Mouse (Mus musculus) midbrain, embryonic 12.5 days (tissue): ENCODE data around the gene Tbca. TPM values are rescaled to one million over a fixed set of nuclear protein-coding genes. Genes with fewer than 3 reads are reported as not detected.
A peak's percentile ranks its signal among the peaks of the same experiment; 100 is the strongest.

Experiments
- ATAC-seq: fragments of 200-750 bp; cut with Nextera tagmentation; 2 replicates; pipeline ENCODE4 v1.8.0; 2017; ENCODE audit warnings: low read depth, moderate TSS enrichment, moderate library complexity; ENCODE audit not compliant: low FRiP score
- H3K27ac ChIP-seq: fragments of 300-500 bp; sonication (generic); replicated peaks from 2 replicates; pipeline ENCODE4 v1.5.1; 2016; ENCODE audit warnings: mild to moderate bottlenecking
- H3K27me3 ChIP-seq: fragments of 300-500 bp; sonication (generic); 2 replicates; pipeline ENCODE4 v1.6.1; 2016; ENCODE audit warnings: mild to moderate bottlenecking
- H3K36me3 ChIP-seq: fragments of 300-500 bp; sonication (generic); 2 replicates; pipeline ENCODE4 v1.6.1; 2016
- H3K4me1 ChIP-seq: fragments of 300-500 bp; sonication (generic); 2 replicates; pipeline ENCODE4 v1.6.1; 2016
- H3K4me2 ChIP-seq: fragments of 300-500 bp; sonication (generic); replicated peaks from 2 replicates; pipeline ENCODE4 v1.6.1; 2016; ENCODE audit warnings: mild to moderate bottlenecking, moderate library complexity
- H3K4me3 ChIP-seq: fragments of 300-500 bp; sonication (generic); 2 replicates; pipeline ENCODE4 v1.5.1; 2016; ENCODE audit warnings: mild to moderate bottlenecking
- H3K9ac ChIP-seq: fragments of 300-500 bp; sonication (generic); replicated peaks from 2 replicates; pipeline ENCODE4 v1.6.1; 2016; ENCODE audit warnings: mild to moderate bottlenecking, moderate library complexity
- H3K9me3 ChIP-seq: fragments of 300-500 bp; sonication (generic); 2 replicates; pipeline ENCODE4 v1.6.1; 2016; ENCODE audit warnings: mild to moderate bottlenecking
- WGBS: fragments of 180-500 bp; shearing (Covaris S2); methylation state at CpG from one replicate; pipeline ENCODE4 v1.1.7; 2016; 5-methylcytosine and 5-hydroxymethylcytosine counted together
- polyA plus RNA-seq: library from polyadenylated mRNA; unstranded; fragments of >200 nt; fragmentation: Nextera tagmentation; extraction: Ambion mirVana; gene quantifications from 2 replicates; pipeline ENCODE4 v1.2.1, GENCODE M21; 2016

Gene Tbca
- 210 and 219 TPM in 2 replicates for polyA plus RNA-seq

GRCm38 (mm10) chr13:94788771-94789649 is at the start of gene Tbca:
Gene Tbca, plus strand, starts transcription at chr13:94788910.
- no peaks in the 10 kb centered on the region for H3K36me3 ChIP-seq
- peak within 1 kb of the TSS; percentile 98 for H3K4me3 ChIP-seq
- H3K4me2 ChIP-seq, result peak within 1 kb of the TSS; percentile 85
- H3K27ac ChIP-seq, result peak within 1 kb of the TSS; percentile 81
- ATAC-seq, result peak; percentile 95
- peaks cover 15% of the 10 kb centered on the region for H3K27me3 ChIP-seq
- H3K4me1 ChIP-seq, result peaks cover 9% of the 10 kb centered on the region; the same call in 1 of the 2 replicates
- peak within 1 kb of the TSS; percentile 99 for H3K9ac ChIP-seq
- H3K9me3 ChIP-seq, result no peaks in the 10 kb centered on the region
- WGBS, result under 1% methylated on average over 74 of the region's 81 CpGs

DNA sequence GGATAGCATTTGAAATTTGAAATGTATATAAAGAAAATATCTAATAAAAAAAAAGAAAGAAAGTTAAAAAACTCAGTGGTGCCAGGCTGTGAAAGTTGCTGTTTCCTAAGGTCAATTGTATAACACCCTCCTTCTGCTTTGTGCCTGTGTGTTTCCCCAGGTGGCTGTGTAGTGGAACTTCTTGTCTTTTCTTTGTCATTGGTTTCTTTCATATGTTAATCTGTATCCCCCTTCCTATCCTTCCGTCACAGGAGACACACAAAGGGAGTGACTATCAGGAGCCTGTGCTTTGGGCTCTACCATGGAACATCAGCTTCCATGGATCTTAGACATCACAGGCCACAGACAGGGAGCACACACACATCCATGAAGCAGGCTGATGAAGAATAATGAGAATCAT is 43.5 kb upstream of the Tbca start:
- Histone ChIP-seq H3K27ac (no peak overlapping the region), H3K4me2 (no peak overlapping the region), H3K27me3 (no peaks in the 10 kb centered on the region), H3K4me1 (no peaks in the 10 kb centered on the region), H3K9ac (no peak overlapping the region), H3K36me3 (no peaks in the 10 kb centered on the region), H3K4me3 (no peak overlapping the region), H3K9me3 (no peaks in the 10 kb centered on the region)
- WGBS, result 9% methylated on average over 1 of the region's 1 CpGs
- ATAC-seq, result no peak

DNA sequence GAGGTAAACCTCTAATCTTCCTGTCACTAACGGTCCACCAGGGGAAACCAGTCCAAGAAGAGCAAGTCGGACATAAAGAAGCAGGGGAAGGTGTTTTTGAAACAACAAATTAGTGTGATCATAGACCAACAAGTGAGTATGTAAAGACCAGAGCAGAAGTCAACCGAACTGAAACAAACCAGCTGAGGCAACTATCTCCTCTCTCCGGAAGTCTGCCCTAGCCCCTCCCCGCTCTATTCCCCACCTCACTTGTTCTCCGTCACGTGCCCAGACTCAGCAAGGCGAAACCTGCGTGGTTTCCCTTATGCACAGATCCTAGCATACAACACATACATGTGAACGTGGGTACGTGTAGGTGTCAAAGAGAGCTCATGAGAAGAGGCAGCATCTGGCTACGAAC is 22.9 kb upstream of the Tbca start:
- H3K4me3 ChIP-seq, result no peak overlapping the region
- peaks cover 12% of the 10 kb centered on the region; the same call in 1 of the 2 replicates for H3K27me3 ChIP-seq
- no peak overlapping the region for H3K9ac ChIP-seq
- no peaks in the 10 kb centered on the region for H3K4me1 ChIP-seq
- no peak for ATAC-seq
- no peak overlapping the region for H3K4me2 ChIP-seq
- WGBS, result 91% methylated on average over 12 of the region's 12 CpGs
- H3K36me3 ChIP-seq, result no peaks in the 10 kb centered on the region
- H3K27ac ChIP-seq, result no peak overlapping the region
- H3K9me3 ChIP-seq, result no peaks in the 10 kb centered on the region

DNA sequence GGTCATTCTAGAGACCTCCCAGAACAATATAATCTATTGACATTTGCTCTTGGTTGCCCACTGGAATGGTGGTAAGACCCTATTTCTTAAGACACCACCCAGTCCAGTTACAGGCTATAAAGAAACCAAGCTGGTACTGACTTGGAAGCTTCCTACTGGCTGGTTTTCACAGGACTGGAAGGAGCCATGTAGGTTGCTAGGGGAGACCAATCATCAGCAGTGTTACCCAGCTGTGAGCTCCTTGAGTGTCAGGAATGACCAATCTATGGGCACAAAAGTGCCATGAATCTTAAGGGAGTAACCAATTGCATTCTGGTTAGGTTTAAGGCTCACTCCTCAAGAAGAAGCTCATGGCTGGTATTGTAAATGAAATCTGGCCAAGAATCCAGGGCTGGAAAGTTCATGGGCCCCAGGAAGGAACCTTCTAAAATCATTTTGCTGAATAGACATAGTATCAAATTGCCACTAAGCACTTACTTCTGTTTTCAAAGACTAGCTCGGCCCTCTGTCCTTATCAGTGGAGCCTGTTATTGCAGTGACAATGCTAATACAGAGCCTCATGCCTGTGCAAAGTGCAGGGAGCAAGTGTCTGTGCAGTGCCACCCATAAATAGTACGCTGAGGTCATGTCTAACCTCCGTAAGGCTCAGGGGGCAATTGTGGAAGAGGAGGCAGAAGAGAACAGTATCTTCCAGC is 20.1 kb upstream of the Tbca start:
- 83% methylated on average over 3 of the region's 3 CpGs for WGBS
- ATAC-seq, result no peak
- Histone ChIP-seq H3K27me3 (peaks cover 12% of the 10 kb centered on the region; the same call in 1 of the 2 replicates), H3K36me3 (no peaks in the 10 kb centered on the region), H3K9me3 (no peaks in the 10 kb centered on the region), H3K27ac (no peak overlapping the region), H3K4me3 (no peak overlapping the region), H3K4me1 (no peaks in the 10 kb centered on the region), H3K4me2 (no peak overlapping the region), H3K9ac (no peak overlapping the region)

DNA sequence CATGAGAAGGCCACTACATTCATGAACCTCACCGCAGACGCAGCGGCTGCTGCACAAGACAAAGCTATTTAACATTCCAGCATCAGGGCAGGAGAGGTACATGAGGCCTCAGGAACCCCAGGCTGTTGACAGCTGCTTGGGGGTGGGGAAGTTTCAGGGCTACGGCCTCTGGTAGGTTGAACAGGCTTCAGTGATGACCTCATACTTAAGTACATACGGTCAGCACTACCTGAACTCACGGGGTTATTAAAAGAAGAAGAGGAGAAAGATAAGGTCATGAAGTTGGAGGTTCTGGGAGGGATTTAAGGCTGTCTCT is 19.6 kb upstream of the Tbca start:
- no peak for ATAC-seq
- H3K9ac ChIP-seq, result no peak overlapping the region
- H3K27ac ChIP-seq, result no peak overlapping the region
- no peak overlapping the region for H3K4me2 ChIP-seq
- 84% methylated on average over 6 of the region's 6 CpGs for WGBS
- no peaks in the 10 kb centered on the region for H3K9me3 ChIP-seq
- no peak overlapping the region for H3K4me3 ChIP-seq
- peaks cover 12% of the 10 kb centered on the region; the same call in 1 of the 2 replicates for H3K27me3 ChIP-seq
- H3K36me3 ChIP-seq, result no peaks in the 10 kb centered on the region
- H3K4me1 ChIP-seq, result no peaks in the 10 kb centered on the region

GRCm38 (mm10) chr13:94786866-94787265 is 1.8 kb upstream of the Tbca start:
- WGBS, result 72% methylated on average over 2 of the region's 2 CpGs
- ATAC-seq, result no peak
- Histone ChIP-seq H3K27ac (no peak overlapping the region), H3K9ac (no peak overlapping the region), H3K4me2 (no peak overlapping the region), H3K4me3 (no peak overlapping the region), H3K4me1 (peaks cover 9% of the 10 kb centered on the region; the same call in 1 of the 2 replicates), H3K9me3 (no peaks in the 10 kb centered on the region), H3K36me3 (no peaks in the 10 kb centered on the region), H3K27me3 (peaks cover 15% of the 10 kb centered on the region)

DNA sequence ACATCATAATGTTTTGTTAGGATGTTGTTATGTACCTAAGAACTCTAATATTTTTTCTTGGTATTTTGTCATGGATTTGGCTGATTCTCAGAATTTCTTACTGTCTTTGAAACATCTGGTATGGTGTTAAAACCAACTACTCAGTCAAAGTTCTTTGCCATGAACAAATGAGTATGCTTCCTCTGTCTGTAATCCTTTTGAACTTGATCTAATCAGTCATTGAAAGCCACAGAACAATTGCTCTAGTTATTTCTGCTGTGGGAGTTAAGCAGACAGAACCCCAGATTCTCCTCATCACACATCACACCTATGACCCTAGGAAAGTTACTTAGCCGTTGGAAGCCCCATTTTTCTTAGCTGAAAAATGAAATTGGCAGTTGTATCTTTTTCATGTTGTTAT is 6.0 kb downstream of the Tbca start:
- WGBS, result 70% methylated on average over 1 of the region's 1 CpGs

DNA sequence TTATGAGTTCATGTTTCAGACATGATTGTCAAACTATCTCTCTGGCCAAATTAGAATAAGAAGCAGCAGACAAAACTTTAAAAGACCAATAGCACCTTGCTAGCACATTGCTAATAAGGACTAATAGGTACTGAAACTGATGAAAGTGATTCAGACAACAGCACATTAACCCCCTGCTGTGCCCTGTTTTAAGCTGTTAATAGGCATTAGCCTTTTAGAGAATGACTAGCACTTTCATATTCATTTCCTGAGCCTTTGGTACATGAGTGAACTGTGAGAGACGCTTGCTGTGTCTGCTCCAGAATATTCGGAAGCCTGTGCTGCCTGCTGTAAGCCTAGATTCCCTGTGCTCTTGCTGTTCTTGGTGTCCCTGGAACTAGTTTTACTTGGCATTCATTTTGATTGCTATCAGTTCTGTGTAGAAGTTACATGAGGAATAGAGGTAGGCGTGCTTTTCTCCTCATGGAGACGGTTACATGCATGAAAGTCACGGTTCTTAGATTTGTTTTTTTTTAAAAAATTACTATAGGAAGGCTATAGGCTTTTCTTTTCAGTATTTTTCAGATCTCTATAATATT is 14.9 kb downstream of the Tbca start:
- Histone ChIP-seq H3K9me3 (no peaks in the 10 kb centered on the region), H3K27me3 (no peaks in the 10 kb centered on the region), H3K4me2 (no peak overlapping the region), H3K36me3 (no peaks in the 10 kb centered on the region), H3K4me3 (no peak overlapping the region), H3K27ac (no peak overlapping the region), H3K9ac (no peak overlapping the region), H3K4me1 (peaks cover 16% of the 10 kb centered on the region; the same call in 1 of the 2 replicates)
- ATAC-seq, result no peak
- 77% methylated on average over 5 of the region's 5 CpGs for WGBS

More for the DNA sequence above, 6.0 kb downstream of the Tbca start:
- H3K27me3 ChIP-seq, result no peaks in the 10 kb centered on the region
- H3K4me1 ChIP-seq, result peaks cover 8% of the 10 kb centered on the region; the same call in 1 of the 2 replicates
- H3K9ac ChIP-seq, result no peak overlapping the region
- no peak for ATAC-seq
- H3K9me3 ChIP-seq, result no peaks in the 10 kb centered on the region
- H3K4me2 ChIP-seq, result no peak overlapping the region
- no peak overlapping the region for H3K27ac ChIP-seq
- no peaks in the 10 kb centered on the region for H3K36me3 ChIP-seq
- H3K4me3 ChIP-seq, result no peak overlapping the region

GRCm38 (mm10) chr13:94806315-94807179 is 17.8 kb downstream of the Tbca start:
- Histone ChIP-seq H3K9ac (no peak overlapping the region), H3K4me2 (no peak overlapping the region), H3K4me1 (peaks cover 16% of the 10 kb centered on the region; the same call in 1 of the 2 replicates), H3K36me3 (no peaks in the 10 kb centered on the region), H3K9me3 (no peaks in the 10 kb centered on the region), H3K27me3 (no peaks in the 10 kb centered on the region), H3K27ac (no peak overlapping the region), H3K4me3 (no peak overlapping the region)
- 47% methylated on average over 9 of the region's 9 CpGs for WGBS
- no peak for ATAC-seq

DNA sequence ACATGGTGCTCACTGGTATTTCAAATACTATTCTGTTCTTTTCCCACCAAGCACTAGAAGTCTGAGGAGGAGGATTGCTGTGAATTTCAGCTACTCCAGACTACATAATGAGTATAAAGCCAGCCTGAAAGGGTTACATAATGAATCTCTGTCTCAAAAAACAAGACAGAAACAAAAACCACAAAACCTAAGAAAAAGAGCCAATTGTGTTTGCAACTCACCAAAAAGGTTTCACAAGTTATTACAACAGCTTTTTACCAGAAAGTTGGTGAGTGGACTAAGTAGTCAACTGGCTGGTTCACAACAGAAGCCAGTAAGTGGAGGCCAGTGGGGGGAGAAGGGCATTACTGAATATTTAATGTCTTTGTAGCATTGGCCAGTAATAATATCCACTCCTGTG is 19.9 kb downstream of the Tbca start:
- no peaks in the 10 kb centered on the region for H3K9me3 ChIP-seq
- H3K9ac ChIP-seq, result no peak overlapping the region
- peaks cover 13% of the 10 kb centered on the region; the same call in 1 of the 2 replicates for H3K4me1 ChIP-seq
- no peak overlapping the region for H3K4me3 ChIP-seq
- no peaks in the 10 kb centered on the region for H3K27me3 ChIP-seq
- no peak overlapping the region for H3K27ac ChIP-seq
- no peak overlapping the region for H3K4me2 ChIP-seq
- H3K36me3 ChIP-seq, result no peaks in the 10 kb centered on the region
- ATAC-seq, result no peak

DNA sequence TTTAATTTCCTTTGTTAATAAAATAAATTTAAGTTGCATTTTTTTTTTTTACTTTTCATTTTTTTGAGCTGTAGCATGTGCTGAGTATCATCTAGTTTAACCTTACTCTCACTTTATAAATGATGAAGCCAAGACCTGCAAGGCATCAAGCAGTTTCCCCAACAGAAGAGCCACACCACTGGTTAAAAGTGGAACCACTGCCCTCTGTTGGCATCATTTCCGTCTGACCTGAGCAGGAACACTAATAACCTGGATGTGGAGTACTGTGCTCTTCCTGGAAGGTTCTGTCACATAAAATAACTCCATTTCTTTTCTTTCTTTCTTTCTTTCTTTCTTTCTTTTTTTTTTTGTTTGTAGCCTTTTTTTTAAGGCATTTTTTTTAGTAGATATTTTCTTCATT is 21.0 kb downstream of the Tbca start:
- no peak for ATAC-seq
- no peaks in the 10 kb centered on the region for H3K36me3 ChIP-seq
- 61% methylated on average over 1 of the region's 1 CpGs for WGBS
- H3K4me1 ChIP-seq, result peaks cover 12% of the 10 kb centered on the region; the same call in 1 of the 2 replicates
- no peak overlapping the region for H3K27ac ChIP-seq
- H3K4me3 ChIP-seq, result no peak overlapping the region
- H3K9me3 ChIP-seq, result no peaks in the 10 kb centered on the region
- no peaks in the 10 kb centered on the region for H3K27me3 ChIP-seq
- H3K4me2 ChIP-seq, result no peak overlapping the region
- no peak overlapping the region for H3K9ac ChIP-seq
